Mouse (Mus musculus): ENCODE measurements around the gene Ddx27.

Gene Ddx27

DNA sequence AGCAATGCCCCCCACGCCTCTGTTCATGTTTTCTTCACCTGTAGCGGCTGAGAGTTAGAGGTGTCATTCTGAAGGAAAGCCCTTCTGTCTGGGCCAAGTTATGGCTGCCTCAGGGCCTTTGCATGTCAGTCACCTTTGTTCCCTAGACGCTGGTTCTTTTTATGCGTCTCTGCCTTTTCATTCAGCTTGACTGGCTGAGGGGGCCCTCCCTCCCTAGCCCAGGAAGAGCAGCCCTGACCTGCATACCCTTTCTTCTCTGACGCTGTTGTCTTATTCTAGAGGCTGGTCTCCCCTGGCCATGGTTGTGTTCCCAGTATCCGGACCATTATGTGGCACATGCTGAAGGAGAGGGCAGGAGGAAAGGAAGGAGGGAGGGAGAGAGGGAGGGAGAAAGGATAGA, 66.1 kb downstream of the Ddx27 start:
- DNase-seq (ENCODE audit: low read depth in 1 of 2, low spot score in 2 of 2) = no peak

DNA sequence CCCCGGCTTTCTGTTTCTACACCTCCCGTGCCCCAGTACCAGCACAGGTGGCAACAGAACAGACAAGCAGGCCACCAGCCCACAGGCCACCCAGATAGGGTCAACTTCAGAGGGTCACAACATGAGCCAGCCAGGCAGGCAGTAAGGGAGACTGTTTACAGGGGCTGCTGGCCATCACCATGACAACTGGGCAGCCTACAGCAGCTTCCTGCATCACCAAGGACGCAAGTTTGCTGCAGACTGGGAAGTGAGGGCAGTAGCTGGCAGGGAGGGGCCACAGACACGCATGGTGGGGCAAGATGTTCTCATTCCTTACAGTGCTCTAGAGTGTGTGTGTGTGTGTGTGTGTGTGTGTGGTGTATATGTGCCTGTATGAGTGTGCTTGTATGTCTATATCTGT, 66.6 kb downstream of the Ddx27 start:
- DNase-seq (ENCODE audit: low read depth in 1 of 2, low spot score in 2 of 2) = no peak
